Mouse (Mus musculus): Measurements from ENCODE around the gene Ednra.

GRCm38 (mm10) chr8:77772210-77772886, 48.1 kb upstream of the Ednra start:
- TF ChIP-seq POLR2A (IDR thresholded peaks at IDR 0.05; ENCODE audit: borderline replicate concordance, control insufficient read depth, low read depth, low read length) (no peak), CTCF (IDR thresholded peaks at IDR 0.05; ENCODE audit: control insufficient read depth, insufficient read depth, low read length) (no peak)
